Mouse (Mus musculus): ENCODE data around the gene Gm5538. TPM values are rescaled to one million over a fixed set of nuclear protein-coding genes. Genes with fewer than 3 reads are reported as not detected.

The Gm5538 gene
- polyA plus RNA-seq (2012; rRNA removed; ENCODE audit: low replicate concordance), result not detected in 2 replicates

DNA sequence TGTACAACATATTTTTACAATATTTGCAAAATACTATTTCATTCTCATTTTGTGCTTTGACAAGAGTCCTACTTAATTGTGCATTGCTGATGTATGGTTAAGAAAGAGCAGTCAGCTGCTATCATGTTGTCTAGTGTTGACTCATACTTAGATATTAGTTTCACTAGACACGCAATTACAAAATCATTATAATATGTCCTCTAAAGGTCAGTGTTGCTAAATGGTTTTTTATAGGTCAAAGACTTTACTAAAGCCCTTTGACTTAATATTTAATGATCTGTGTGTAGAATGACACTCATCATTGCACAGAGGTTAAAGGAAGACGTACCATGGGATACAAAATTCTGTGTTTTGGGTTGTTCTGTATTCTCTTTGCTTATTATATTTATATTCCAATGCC, at the start of gene Gm5538:
Gene Gm5538, plus strand, starts transcription at position 301 of the 400 bp plus-strand sequence.

Other genes with a start within 250 kb of the Gm5538 start
- gene Gm8298, start 131.3 kb downstream of the Gm5538 start, polyA plus RNA-seq (2012; rRNA removed; ENCODE audit: low replicate concordance), result not detected in 2 replicates
- not detected in 2 replicates for gene C130079G13Rik, start 195.4 kb downstream of the Gm5538 start, polyA plus RNA-seq (2012; rRNA removed; ENCODE audit: low replicate concordance)

Data from duodenum, adult 2 months (tissue).